Mouse (Mus musculus) hindbrain, embryonic 13.5 days (tissue): ENCODE results near the gene Iqschfp. TPM values are rescaled to one million over a fixed set of nuclear protein-coding genes. Genes with fewer than 3 reads are reported as not detected.

ENCODE experiments used
- ATAC-seq: fragments of 200-750 bp; cut with Nextera tagmentation; 2 replicates; pipeline ENCODE4 v1.8.0; 2017; ENCODE audit warnings: moderate TSS enrichment; ENCODE audit not compliant: low FRiP score
- H3K27ac ChIP-seq: fragments of 300-500 bp; sonication (generic); 2 replicates; pipeline ENCODE4 v1.5.1; 2015; ENCODE audit warnings: inconsistent platforms, mild to moderate bottlenecking, moderate library complexity
- H3K27me3 ChIP-seq: fragments of 300-500 bp; sonication (generic); 2 replicates; pipeline ENCODE4 v1.6.1; 2015; ENCODE audit warnings: mild to moderate bottlenecking, inconsistent platforms
- H3K36me3 ChIP-seq: fragments of 300-500 bp; sonication (generic); 2 replicates; pipeline ENCODE4 v1.6.1; 2015; ENCODE audit warnings: mild to moderate bottlenecking, inconsistent platforms
- H3K4me1 ChIP-seq: fragments of 300-500 bp; sonication (generic); replicated peaks from 2 replicates; pipeline ENCODE4 v1.6.1; 2015; ENCODE audit warnings: inconsistent platforms
- H3K4me2 ChIP-seq: fragments of 300-500 bp; sonication (generic); 2 replicates; pipeline ENCODE4 v1.6.1; 2015; ENCODE audit warnings: inconsistent platforms, mild to moderate bottlenecking, moderate library complexity
- H3K4me3 ChIP-seq: fragments of 300-500 bp; sonication (generic); 2 replicates; pipeline ENCODE4 v1.5.1; 2015; ENCODE audit warnings: mild to moderate bottlenecking, inconsistent platforms
- H3K9ac ChIP-seq: fragments of 300-500 bp; sonication (generic); 2 replicates; pipeline ENCODE4 v1.6.1; 2015; ENCODE audit warnings: mild to moderate bottlenecking, inconsistent platforms
- H3K9me3 ChIP-seq: fragments of 300-500 bp; sonication (generic); 2 replicates; pipeline ENCODE4 v1.6.1; 2016; ENCODE audit warnings: inconsistent platforms
- WGBS: fragments of 180-500 bp; shearing (Covaris S2); methylation state at CpG from one replicate; pipeline ENCODE4 v1.1.7; 2015; 5-methylcytosine and 5-hydroxymethylcytosine counted together
- polyA plus RNA-seq: library from polyadenylated mRNA; unstranded; fragments of >200 nt; fragmentation: Nextera tagmentation; extraction: Ambion mirVana; gene quantifications from 2 replicates; pipeline ENCODE4 v1.2.1, GENCODE M21; 2015

The Iqschfp gene
- polyA plus RNA-seq, 1 experiment from 2014 or later: 3.4 TPM

DNA sequence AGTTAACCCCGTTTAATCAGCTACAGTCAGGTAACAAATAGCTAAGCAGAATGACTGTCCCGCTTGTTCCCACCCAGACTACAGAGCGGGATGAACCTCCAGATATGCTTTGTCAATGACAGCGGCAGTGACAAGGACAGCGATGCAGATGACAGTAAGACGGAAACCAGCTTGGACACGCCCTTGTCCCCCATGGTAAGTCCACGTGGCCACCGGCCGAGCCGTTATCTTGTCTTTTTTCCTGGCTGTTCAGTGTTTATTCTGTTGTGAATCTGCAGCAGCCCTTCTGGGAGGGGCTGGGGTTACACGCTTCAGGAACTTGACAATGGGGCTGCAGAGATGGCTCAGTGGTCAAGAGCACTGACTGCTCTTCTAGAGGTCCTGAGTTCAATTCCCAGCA is 724.3 kb downstream of the Iqschfp start:
- no peak overlapping the region for H3K4me3 ChIP-seq
- no peaks in the 10 kb centered on the region; the same call in 1 of the 2 replicates for H3K4me1 ChIP-seq
- no peak overlapping the region for H3K9ac ChIP-seq
- ATAC-seq: no peak
- H3K27ac ChIP-seq: no peak overlapping the region
- no peak overlapping the region for H3K4me2 ChIP-seq
- peaks cover 35% of the 10 kb centered on the region for H3K36me3 ChIP-seq
- H3K9me3 ChIP-seq: no peaks in the 10 kb centered on the region
- 92% methylated on average over 12 of the region's 12 CpGs for WGBS
- H3K27me3 ChIP-seq: no peaks in the 10 kb centered on the region

GRCm38 (mm10) chr3:68617708-68618107 is 725.7 kb downstream of the Iqschfp start:
- Histone ChIP-seq H3K27ac (no peak overlapping the region), H3K9ac (no peak overlapping the region), H3K36me3 (peaks cover 46% of the 10 kb centered on the region), H3K27me3 (no peaks in the 10 kb centered on the region), H3K4me2 (no peak overlapping the region), H3K9me3 (no peaks in the 10 kb centered on the region), H3K4me1 (no peaks in the 10 kb centered on the region), H3K4me3 (no peak overlapping the region)
- ATAC-seq: no peak
- 92% methylated on average over 10 of the region's 10 CpGs for WGBS

- no peak for ATAC-seq
- H3K9me3 ChIP-seq: no peaks in the 10 kb centered on the region
- H3K4me1 ChIP-seq: no peaks in the 10 kb centered on the region
- WGBS: 78% methylated on average over 5 of the region's 5 CpGs
- no peak overlapping the region for H3K27ac ChIP-seq
- H3K4me3 ChIP-seq: no peak overlapping the region
- H3K36me3 ChIP-seq: peaks cover 58% of the 10 kb centered on the region
- H3K9ac ChIP-seq: no peak overlapping the region
- no peak overlapping the region for H3K4me2 ChIP-seq
- H3K27me3 ChIP-seq: no peaks in the 10 kb centered on the region
Measured at GRCm38 (mm10) chr3:68619097-68619496, 727.1 kb downstream of the Iqschfp start.

DNA sequence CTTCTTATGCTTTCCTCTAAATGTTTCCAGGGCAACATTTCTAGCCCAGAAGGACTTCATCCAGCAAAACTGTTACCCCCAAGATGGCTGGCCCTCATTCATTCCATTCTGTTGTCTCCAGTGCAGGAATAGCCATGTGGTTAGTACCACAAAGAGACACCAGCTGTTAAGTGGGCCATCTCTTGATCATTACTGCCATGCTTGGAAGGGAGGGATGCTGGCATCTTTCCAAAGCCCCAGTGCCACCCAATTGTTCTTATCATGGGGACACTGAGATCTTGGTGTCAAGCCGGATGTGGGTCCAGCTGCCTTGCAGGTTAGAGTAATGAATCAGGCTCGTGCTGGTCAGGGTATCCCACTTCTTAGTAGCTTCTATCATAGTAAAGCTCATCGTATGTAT is 729.9 kb downstream of the Iqschfp start:
- Histone ChIP-seq H3K9me3 (no peaks in the 10 kb centered on the region), H3K4me1 (no peaks in the 10 kb centered on the region), H3K9ac (no peak overlapping the region), H3K27ac (no peak overlapping the region), H3K27me3 (no peaks in the 10 kb centered on the region), H3K4me2 (no peak overlapping the region), H3K4me3 (no peak overlapping the region), H3K36me3 (peaks cover 79% of the 10 kb centered on the region)
- WGBS: 86% methylated on average over 3 of the region's 3 CpGs
- ATAC-seq: no peak

GRCm38 (mm10) chr3:68623036-68623435 is 731.0 kb downstream of the Iqschfp start:
- WGBS: 88% methylated on average over 5 of the region's 5 CpGs
- no peak overlapping the region for H3K27ac ChIP-seq
- H3K4me2 ChIP-seq: no peak overlapping the region
- no peaks in the 10 kb centered on the region for H3K27me3 ChIP-seq
- no peak overlapping the region for H3K4me3 ChIP-seq
- H3K9ac ChIP-seq: no peak overlapping the region
- peaks cover 80% of the 10 kb centered on the region for H3K36me3 ChIP-seq
- no peak for ATAC-seq
- no peaks in the 10 kb centered on the region for H3K4me1 ChIP-seq
- H3K9me3 ChIP-seq: no peaks in the 10 kb centered on the region

DNA sequence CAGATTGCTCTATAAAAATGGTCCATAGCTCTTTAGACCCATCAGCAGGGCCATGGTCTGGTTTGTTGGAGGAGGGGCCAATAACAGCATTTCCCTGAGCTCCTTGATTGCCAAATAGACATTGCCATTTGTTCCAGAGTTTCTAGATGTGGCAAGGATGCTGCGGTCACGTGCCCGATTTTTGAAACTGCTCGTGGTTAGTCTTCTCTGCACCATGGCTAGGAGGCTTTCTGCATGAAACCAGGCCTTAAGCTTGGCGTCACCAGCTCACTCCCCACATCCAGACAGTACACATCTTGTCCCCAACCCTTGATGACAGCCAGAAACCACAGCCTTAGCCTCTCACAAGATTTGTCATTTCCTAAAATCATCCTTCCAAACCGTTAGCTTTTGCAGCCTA is 732.4 kb downstream of the Iqschfp start:
- WGBS: 94% methylated on average over 6 of the region's 6 CpGs
- Histone ChIP-seq H3K9ac (no peak overlapping the region), H3K36me3 (peaks cover 74% of the 10 kb centered on the region), H3K9me3 (no peaks in the 10 kb centered on the region), H3K4me1 (no peaks in the 10 kb centered on the region), H3K4me3 (no peak overlapping the region), H3K4me2 (no peak overlapping the region), H3K27me3 (no peaks in the 10 kb centered on the region), H3K27ac (no peak overlapping the region)
- no peak for ATAC-seq

DNA sequence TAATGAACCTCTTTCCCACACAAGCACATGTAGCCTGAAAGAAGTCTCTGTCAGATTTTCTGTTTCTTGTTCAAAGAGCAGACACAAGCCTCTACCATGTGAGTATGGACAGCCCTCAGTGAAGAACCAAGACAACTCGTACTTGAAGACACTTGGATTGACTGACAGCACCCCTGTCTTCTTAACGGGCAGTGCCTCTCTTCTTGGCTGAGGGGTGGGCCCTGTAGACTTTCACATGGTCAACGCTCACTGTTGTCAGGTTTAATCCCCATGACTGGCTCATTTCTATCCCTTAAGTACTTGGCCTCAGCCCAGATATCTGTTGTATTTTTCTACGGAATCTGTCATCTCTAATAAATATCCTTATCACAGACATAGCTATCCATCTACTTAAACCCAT is 738.2 kb downstream of the Iqschfp start:
- ATAC-seq: no peak
- no peak overlapping the region for H3K4me2 ChIP-seq
- WGBS: 85% methylated on average over 4 of the region's 4 CpGs
- no peak overlapping the region for H3K27ac ChIP-seq
- H3K9me3 ChIP-seq: no peaks in the 10 kb centered on the region
- no peak overlapping the region for H3K4me3 ChIP-seq
- H3K27me3 ChIP-seq: no peaks in the 10 kb centered on the region
- H3K9ac ChIP-seq: no peak overlapping the region
- no peaks in the 10 kb centered on the region for H3K4me1 ChIP-seq
- peaks cover 31% of the 10 kb centered on the region for H3K36me3 ChIP-seq

DNA sequence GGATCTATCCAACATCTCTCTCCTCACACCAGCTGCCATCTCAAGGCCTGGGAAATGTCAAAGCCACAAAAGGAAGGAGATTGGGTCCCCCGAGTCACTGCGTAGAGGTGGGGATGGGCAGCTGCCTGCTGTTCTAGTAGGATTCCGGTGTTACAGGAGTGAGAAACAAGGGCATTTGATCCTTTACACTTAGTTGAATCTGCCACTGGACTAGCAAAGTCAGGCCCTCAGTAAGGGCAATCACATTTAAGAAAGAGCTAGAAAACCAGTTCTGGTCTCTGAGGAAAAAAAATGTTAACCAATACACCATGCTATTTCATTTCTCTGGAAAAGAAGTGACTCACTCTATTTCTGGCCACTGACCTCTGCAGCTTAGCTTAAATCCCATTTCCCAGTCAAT is 738.8 kb downstream of the Iqschfp start:
- ATAC-seq: no peak
- WGBS: 62% methylated on average over 3 of the region's 3 CpGs
- H3K27me3 ChIP-seq: no peaks in the 10 kb centered on the region

GRCm38 (mm10) chr3:68632714-68633113 is 740.7 kb downstream of the Iqschfp start:
- H3K9ac ChIP-seq: no peak overlapping the region
- H3K4me1 ChIP-seq: no peaks in the 10 kb centered on the region; the same call in 1 of the 2 replicates
- H3K4me3 ChIP-seq: no peak overlapping the region
- ATAC-seq: no peak
- H3K27ac ChIP-seq: no peak overlapping the region
- H3K27me3 ChIP-seq: no peaks in the 10 kb centered on the region
- H3K36me3 ChIP-seq: peaks cover 7% of the 10 kb centered on the region
- H3K4me2 ChIP-seq: no peak overlapping the region
- H3K9me3 ChIP-seq: no peaks in the 10 kb centered on the region
- WGBS: 91% methylated on average over 3 of the region's 3 CpGs

More for the DNA sequence above, 738.8 kb downstream of the Iqschfp start:
- no peaks in the 10 kb centered on the region for H3K4me1 ChIP-seq
- no peak overlapping the region for H3K4me2 ChIP-seq
- H3K9ac ChIP-seq: no peak overlapping the region
- H3K9me3 ChIP-seq: no peaks in the 10 kb centered on the region
- H3K36me3 ChIP-seq: peaks cover 26% of the 10 kb centered on the region
- H3K4me3 ChIP-seq: no peak overlapping the region
- no peak overlapping the region for H3K27ac ChIP-seq

DNA sequence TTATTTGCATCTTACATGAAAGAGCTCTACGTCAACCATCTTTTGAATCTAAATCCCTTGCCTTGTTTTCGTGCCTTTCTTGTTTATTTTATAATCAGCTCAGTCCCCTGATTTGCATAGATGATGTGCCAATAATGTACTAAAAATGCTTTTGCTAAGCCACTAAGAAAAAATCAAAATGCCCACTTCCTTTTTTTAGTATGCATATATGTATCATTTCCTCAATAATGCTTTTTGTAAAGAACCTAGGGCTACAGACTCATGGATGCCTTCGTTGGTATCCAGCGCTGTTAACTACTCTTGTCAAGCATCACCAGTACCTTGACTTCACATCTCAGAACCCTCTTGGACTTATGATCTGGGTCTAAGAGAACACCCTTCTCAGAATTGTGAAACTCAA is 741.5 kb downstream of the Iqschfp start:
- Histone ChIP-seq H3K27me3 (no peaks in the 10 kb centered on the region), H3K9me3 (no peaks in the 10 kb centered on the region), H3K4me1 (peaks cover 3% of the 10 kb centered on the region; the same call in 1 of the 2 replicates), H3K4me2 (no peak overlapping the region), H3K27ac (no peak overlapping the region), H3K9ac (no peak overlapping the region), H3K4me3 (no peak overlapping the region), H3K36me3 (peaks cover 5% of the 10 kb centered on the region; the same call in 1 of the 2 replicates)
- 96% methylated on average over 4 of the region's 4 CpGs for WGBS
- ATAC-seq: no peak

- ATAC-seq: no peak
- Histone ChIP-seq H3K4me1 (peaks cover 3% of the 10 kb centered on the region; the same call in 1 of the 2 replicates), H3K27me3 (no peaks in the 10 kb centered on the region), H3K9me3 (no peaks in the 10 kb centered on the region), H3K36me3 (no peaks in the 10 kb centered on the region), H3K4me3 (no peak overlapping the region), H3K9ac (no peak overlapping the region), H3K4me2 (no peak overlapping the region), H3K27ac (no peak overlapping the region)
- 16% methylated on average over 7 of the region's 7 CpGs for WGBS
Measured at GRCm38 (mm10) chr3:68637960-68638359, 745.9 kb downstream of the Iqschfp start.

DNA sequence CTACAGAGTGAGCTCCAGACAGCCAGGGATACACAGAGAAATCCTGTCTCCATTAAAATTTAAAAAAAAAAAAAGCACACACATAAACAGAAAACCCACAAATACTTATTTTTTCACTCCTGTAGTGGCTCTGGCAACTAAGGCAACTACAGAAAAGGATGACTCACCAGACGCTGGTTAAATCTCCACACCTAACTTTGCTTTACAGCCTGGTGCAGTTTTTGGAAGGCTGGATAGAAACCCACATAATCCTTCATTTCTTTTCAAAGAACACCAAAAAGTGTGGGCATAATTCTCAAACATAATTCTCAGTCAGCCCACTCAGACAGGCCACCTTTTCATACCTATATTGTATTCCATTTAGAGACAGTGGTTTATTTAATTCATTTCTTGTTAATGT is 746.7 kb downstream of the Iqschfp start:
- Histone ChIP-seq H3K36me3 (no peaks in the 10 kb centered on the region), H3K27me3 (no peaks in the 10 kb centered on the region), H3K4me3 (no peak overlapping the region), H3K4me1 (peaks cover 3% of the 10 kb centered on the region; the same call in 1 of the 2 replicates), H3K9me3 (peaks cover 3% of the 10 kb centered on the region; the same call in 1 of the 2 replicates), H3K9ac (no peak overlapping the region), H3K27ac (no peak overlapping the region), H3K4me2 (no peak overlapping the region)
- WGBS: 85% methylated on average over 1 of the region's 1 CpGs
- ATAC-seq: no peak

- Histone ChIP-seq H3K36me3 (no peaks in the 10 kb centered on the region), H3K9me3 (peaks cover 3% of the 10 kb centered on the region; the same call in 1 of the 2 replicates), H3K9ac (no peak overlapping the region), H3K4me1 (0 out of 2 replicates have a peak, but pooled peaks cover 3% of the 10 kb centered on the region), H3K4me3 (no peak overlapping the region), H3K4me2 (no peak overlapping the region), H3K27me3 (no peaks in the 10 kb centered on the region), H3K27ac (no peak overlapping the region)
- WGBS: 85% methylated on average over 7 of the region's 7 CpGs
- ATAC-seq: no peak
Measured at GRCm38 (mm10) chr3:68642935-68643334, 750.9 kb downstream of the Iqschfp start.
